Mouse (Mus musculus) C2C12 (cell line): Measurements from ENCODE around the gene Emc10.

Experiments used
- CEBPB ChIP-seq: IDR thresholded peaks from one replicate; pipeline ENCODE4 v1.6.1; 2011; ENCODE audit warnings: low read depth, mild to moderate bottlenecking, control low read depth, moderate library complexity
- CTCF ChIP-seq: IDR thresholded peaks from one replicate; pipeline ENCODE4 v1.5.1; 2011; ENCODE audit not compliant: control insufficient read depth, insufficient read depth, insufficient read length
- MAX ChIP-seq: IDR thresholded peaks from one replicate; pipeline ENCODE4 v1.6.1; 2011; ENCODE audit warnings: mild to moderate bottlenecking, control low read depth
- MYOD1 ChIP-seq: IDR thresholded peaks from one replicate; pipeline ENCODE4 v1.6.1; 2011; ENCODE audit warnings: low read depth; ENCODE audit not compliant: control insufficient read depth, insufficient read length
- MYOG ChIP-seq: IDR thresholded peaks from one replicate; pipeline ENCODE4 v1.6.1; 2011; ENCODE audit not compliant: control insufficient read depth, insufficient read length; ENCODE audit errors: extremely low read depth
- USF1 ChIP-seq: IDR thresholded peaks from one replicate; pipeline ENCODE4 v1.6.1; 2011; ENCODE audit warnings: low read depth, mild to moderate bottlenecking, control low read depth, moderate library complexity

GRCm38 (mm10) chr7:44466006-44466887 is 30.1 kb downstream of the Emc10 start:
- TF ChIP-seq CEBPB (no peak), CTCF (no peak), MYOD1 (no peak), USF1 (no peak), MAX (no peak), MYOG (no peak)
